Mouse (Mus musculus): ENCODE data around the gene Cars2. TPM values are rescaled to one million over a fixed set of nuclear protein-coding genes. Genes with fewer than 3 reads are reported as not detected.
A peak's percentile ranks its signal among the peaks of the same experiment; 100 is the strongest.

Gene Cars2
- polyA plus RNA-seq, 1 experiment from 2014 or later = 17.8 TPM

DNA sequence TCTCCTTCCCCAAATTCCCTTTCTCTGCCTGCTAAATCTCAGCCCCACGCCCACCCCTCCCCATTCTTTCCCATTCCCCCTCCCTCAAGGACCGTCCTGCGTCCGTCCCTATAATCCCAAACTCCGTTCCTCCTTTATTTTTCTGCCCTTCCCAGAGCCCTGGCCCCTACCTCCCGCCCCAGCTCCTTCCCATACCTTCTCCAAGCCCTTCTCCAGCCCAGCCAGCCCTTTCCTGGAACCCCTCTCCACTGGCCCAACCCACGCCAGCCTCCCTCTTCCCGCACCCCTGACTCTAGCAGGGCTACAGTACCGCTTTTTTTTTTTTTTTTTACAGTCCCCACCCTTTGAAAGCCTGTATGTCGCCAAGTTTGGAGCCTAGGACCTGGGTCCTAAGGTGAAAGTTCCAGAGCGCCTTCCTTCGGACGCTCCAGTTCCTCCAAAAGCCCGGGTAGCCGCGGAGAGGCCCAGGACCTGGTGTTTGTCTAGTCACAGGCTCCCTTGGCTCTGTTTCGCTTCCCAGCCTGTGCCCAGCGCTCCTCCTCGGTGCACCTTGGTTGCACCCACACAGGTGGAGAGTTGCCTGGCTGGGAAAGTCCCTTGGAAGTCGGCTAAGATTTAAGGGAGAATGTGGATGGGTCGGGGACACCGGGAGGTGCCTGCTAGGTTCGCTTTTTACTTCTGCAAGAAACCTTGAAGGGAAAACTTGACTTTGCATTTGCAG, 71.6 kb downstream of the Cars2 start:
- H3K27me3 ChIP-seq (ENCODE audit: control insufficient read depth, insufficient read depth, low read length) = peaks cover 55% of the 10 kb centered on the region
- H3K36me3 ChIP-seq (ENCODE audit: control insufficient read depth, insufficient read depth, low read length) = no peaks in the 10 kb centered on the region
- H3K27ac ChIP-seq (replicated peaks; ENCODE audit: low read depth, low read length) = no peak overlapping the region
- no peaks in the 10 kb centered on the region for H3K9me3 ChIP-seq (ENCODE audit: control insufficient read depth, low read length)
- H3K4me1 ChIP-seq (ENCODE audit: control insufficient read depth, insufficient read depth, low read length) = peaks cover 12% of the 10 kb centered on the region; the same call in 1 of the 2 replicates
- H3K9ac ChIP-seq (ENCODE audit: low read length) = no peak overlapping the region
- WGBS = under 1% methylated on average over 23 of the region's 23 CpGs
- ATAC-seq (ENCODE audit: insufficient number of reproducible peaks, low FRiP score, low TSS enrichment, low read depth) (peak; percentile 24; the same call in 1 of the 2 replicates), DNase-seq (ENCODE audit: low spot score) (peak; percentile 52)
- H3K4me3 ChIP-seq (ENCODE audit: low read depth, low read length) = peak overlapping the region; percentile 52
- H3K4me2 ChIP-seq (ENCODE audit: low read depth, severe bottlenecking) = peak overlapping the region; percentile 91

DNA sequence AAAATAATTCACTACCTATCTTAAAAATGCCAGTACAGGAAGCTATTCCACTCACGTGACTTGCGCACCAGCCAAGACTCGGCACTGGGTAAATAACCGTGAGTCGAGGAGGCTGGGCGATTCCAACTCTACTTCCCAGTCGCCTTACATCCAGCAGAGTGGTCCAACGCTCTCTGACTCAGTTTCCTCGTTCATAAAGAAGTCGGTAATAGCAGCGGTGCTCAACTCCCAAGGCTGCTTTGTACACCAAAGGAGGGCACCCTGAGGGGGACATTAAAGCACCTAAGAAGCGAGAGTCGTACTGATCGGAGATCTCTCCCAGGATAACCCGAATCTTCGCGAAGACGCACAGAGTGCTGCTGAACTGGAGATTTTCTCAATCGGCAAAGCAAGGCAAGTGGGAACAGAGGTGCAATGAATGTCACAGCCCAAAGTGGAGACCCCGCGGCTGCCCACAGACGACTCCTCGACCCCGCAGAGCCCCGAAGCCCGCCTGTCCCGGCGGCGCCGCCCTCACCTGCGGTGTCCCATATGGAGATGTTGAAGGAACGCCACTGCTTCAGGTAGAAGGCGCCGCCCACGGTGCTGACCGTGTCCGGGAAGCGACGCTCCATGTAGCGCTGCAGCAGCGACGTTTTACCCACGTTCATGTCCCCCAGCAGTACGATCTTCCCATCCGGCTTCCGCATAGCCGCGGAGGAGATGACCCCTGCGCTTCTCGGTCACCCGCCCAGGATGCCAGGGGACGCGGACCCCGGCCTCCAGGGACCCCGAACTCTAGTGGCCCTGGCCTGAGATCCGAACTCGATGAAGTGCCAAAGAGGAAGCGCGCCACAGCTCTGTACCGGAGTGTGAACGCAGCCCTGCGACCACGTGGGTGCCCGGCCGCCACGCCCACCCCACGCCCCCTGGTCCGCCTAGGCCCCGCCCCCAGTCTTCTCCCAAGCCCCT, 72.5 kb downstream of the Cars2 start, which contains the start of gene Rab20:
Gene Rab20 (minus strand): TSS at position 900 of the 951 bp plus-strand sequence.
- H3K27ac ChIP-seq (replicated peaks; ENCODE audit: low read depth, low read length) = no peak within 1 kb of the TSS
- H3K4me1 ChIP-seq (ENCODE audit: control insufficient read depth, insufficient read depth, low read length) = peaks cover 17% of the 10 kb centered on the region
- under 1% methylated on average over 66 of the region's 69 CpGs for WGBS
- peaks cover 55% of the 10 kb centered on the region for H3K27me3 ChIP-seq (ENCODE audit: control insufficient read depth, insufficient read depth, low read length)
- no peaks in the 10 kb centered on the region for H3K9me3 ChIP-seq (ENCODE audit: control insufficient read depth, low read length)
- H3K4me3 ChIP-seq (ENCODE audit: low read depth, low read length) = peak within 1 kb of the TSS; percentile 52
- peak; percentile 83 for DNase-seq (ENCODE audit: low spot score)
- peak; percentile 45; the same call in 1 of the 2 replicates for ATAC-seq (ENCODE audit: insufficient number of reproducible peaks, low FRiP score, low TSS enrichment, low read depth)
- H3K4me2 ChIP-seq (ENCODE audit: low read depth, severe bottlenecking) = peak within 1 kb of the TSS; percentile 91
- H3K9ac ChIP-seq (ENCODE audit: low read length) = no peak within 1 kb of the TSS
- H3K36me3 ChIP-seq (ENCODE audit: control insufficient read depth, insufficient read depth, low read length) = no peaks in the 10 kb centered on the region

DNA sequence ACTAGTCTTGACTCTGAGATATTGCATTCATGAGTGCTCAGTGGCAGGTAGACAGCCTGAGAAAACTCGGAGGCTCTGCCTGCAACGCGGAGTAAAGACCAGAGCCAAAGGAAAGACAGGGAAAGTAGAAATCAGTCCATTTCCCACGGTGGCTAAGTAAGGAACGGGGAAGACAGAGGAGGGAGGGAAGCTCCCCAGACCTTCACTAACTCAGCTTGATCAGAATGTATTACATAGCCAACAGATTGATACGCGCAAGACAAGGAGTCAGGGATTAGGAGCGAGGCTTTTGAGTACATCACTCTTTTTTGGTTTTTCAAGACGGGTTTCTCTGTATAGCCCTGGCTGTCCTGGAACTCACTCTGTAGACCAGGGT, 73.4 kb downstream of the Cars2 start:
- H3K9me3 ChIP-seq (ENCODE audit: control insufficient read depth, low read length) = no peaks in the 10 kb centered on the region
- peaks cover 18% of the 10 kb centered on the region for H3K4me1 ChIP-seq (ENCODE audit: control insufficient read depth, insufficient read depth, low read length)
- ATAC-seq (ENCODE audit: insufficient number of reproducible peaks, low FRiP score, low TSS enrichment, low read depth) = no peak
- peaks cover 55% of the 10 kb centered on the region for H3K27me3 ChIP-seq (ENCODE audit: control insufficient read depth, insufficient read depth, low read length)
- no peak overlapping the region for H3K4me3 ChIP-seq (ENCODE audit: low read depth, low read length)
- WGBS = 3% methylated on average over 9 of the region's 9 CpGs
- H3K36me3 ChIP-seq (ENCODE audit: control insufficient read depth, insufficient read depth, low read length) = no peaks in the 10 kb centered on the region
- H3K4me2 ChIP-seq (ENCODE audit: low read depth, severe bottlenecking) = peak overlapping the region; percentile 36; the same call in 1 of the 2 replicates
- H3K9ac ChIP-seq (ENCODE audit: low read length) = no peak overlapping the region
- DNase-seq (ENCODE audit: low spot score) = no peak
- no peak overlapping the region for H3K27ac ChIP-seq (replicated peaks; ENCODE audit: low read depth, low read length)

DNA sequence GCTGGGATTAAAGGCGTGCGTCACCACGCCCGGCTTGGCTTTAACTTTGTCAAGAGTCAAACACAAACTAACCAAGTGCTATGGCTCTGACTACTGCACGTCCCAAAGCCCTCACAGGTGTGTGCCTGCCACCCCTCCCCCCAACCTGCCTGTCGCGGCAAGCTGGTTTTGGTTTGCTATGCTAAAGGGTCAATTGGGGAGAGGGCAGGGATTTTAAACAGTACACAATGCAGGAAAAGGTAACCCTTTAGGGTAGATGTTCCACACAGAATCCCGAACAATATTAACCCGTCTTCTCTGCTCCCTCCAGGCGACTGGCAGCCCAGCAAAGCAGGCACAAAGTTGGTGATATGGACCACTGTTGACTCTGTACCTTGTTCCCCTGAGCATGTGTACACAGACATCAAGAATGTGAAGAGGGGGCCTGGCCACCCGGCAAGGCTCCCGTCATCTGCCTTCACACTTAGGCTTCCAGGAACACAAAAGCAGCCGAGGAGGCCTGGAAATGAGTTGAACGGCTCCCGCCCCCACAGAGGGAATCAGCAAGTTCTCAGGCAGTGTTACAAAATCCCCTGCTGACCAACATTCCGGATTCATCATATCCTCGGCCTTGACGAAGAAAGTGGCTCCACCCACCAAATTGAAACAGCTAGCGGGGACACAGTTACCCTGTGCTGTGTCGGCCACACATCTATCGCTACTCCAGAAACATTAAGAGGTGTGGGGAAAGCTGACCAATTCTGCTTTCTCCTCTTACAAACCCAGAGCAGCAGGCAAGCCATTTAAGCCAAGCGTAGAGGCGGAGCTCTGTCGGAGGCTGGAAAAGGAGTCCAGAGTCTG, 74.0 kb downstream of the Cars2 start:
- Histone ChIP-seq H3K9me3 (ENCODE audit: control insufficient read depth, low read length) (no peaks in the 10 kb centered on the region), H3K4me3 (ENCODE audit: low read depth, low read length) (no peak overlapping the region), H3K27me3 (ENCODE audit: control insufficient read depth, insufficient read depth, low read length) (peaks cover 52% of the 10 kb centered on the region), H3K9ac (ENCODE audit: low read length) (no peak overlapping the region), H3K4me2 (ENCODE audit: low read depth, severe bottlenecking) (peak overlapping the region; percentile 36), H3K4me1 (ENCODE audit: control insufficient read depth, insufficient read depth, low read length) (peaks cover 18% of the 10 kb centered on the region), H3K27ac (replicated peaks; ENCODE audit: low read depth, low read length) (no peak overlapping the region), H3K36me3 (ENCODE audit: control insufficient read depth, insufficient read depth, low read length) (no peaks in the 10 kb centered on the region)
- DNase-seq (ENCODE audit: low spot score) (peak; percentile 69), ATAC-seq (ENCODE audit: insufficient number of reproducible peaks, low FRiP score, low TSS enrichment, low read depth) (no peak)
- WGBS = 4% methylated on average over 24 of the region's 24 CpGs

DNA sequence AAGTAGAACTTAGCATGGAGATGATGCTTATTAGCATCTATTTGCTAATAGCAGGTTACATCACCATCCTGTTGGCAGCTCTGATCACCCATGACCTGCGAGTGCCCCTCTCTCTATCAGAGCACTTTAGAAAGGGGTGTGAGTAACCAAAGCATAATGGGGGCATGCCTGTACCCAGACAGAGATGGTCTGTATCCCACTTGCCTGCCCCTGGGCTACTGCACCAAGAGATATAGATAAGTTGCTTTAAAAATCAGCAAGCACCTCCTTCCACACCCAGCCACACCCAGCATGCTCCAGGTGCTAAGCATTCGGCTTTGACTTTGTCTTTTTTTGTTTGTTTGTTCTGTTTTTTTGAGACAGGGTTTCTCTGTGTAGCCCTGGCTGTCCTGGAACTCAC, 74.7 kb downstream of the Cars2 start:
- DNase-seq (ENCODE audit: low spot score) = no peak
- H3K4me2 ChIP-seq (ENCODE audit: low read depth, severe bottlenecking) = no peak overlapping the region
- H3K27me3 ChIP-seq (ENCODE audit: control insufficient read depth, insufficient read depth, low read length) = peaks cover 50% of the 10 kb centered on the region
- H3K9me3 ChIP-seq (ENCODE audit: control insufficient read depth, low read length) = no peaks in the 10 kb centered on the region
- ATAC-seq (ENCODE audit: insufficient number of reproducible peaks, low FRiP score, low TSS enrichment, low read depth) = no peak
- H3K36me3 ChIP-seq (ENCODE audit: control insufficient read depth, insufficient read depth, low read length) = no peaks in the 10 kb centered on the region
- no peak overlapping the region for H3K4me3 ChIP-seq (ENCODE audit: low read depth, low read length)
- H3K9ac ChIP-seq (ENCODE audit: low read length) = no peak overlapping the region
- H3K27ac ChIP-seq (replicated peaks; ENCODE audit: low read depth, low read length) = no peak overlapping the region
- peaks cover 18% of the 10 kb centered on the region for H3K4me1 ChIP-seq (ENCODE audit: control insufficient read depth, insufficient read depth, low read length)
- WGBS = 3% methylated on average over 2 of the region's 2 CpGs

DNA sequence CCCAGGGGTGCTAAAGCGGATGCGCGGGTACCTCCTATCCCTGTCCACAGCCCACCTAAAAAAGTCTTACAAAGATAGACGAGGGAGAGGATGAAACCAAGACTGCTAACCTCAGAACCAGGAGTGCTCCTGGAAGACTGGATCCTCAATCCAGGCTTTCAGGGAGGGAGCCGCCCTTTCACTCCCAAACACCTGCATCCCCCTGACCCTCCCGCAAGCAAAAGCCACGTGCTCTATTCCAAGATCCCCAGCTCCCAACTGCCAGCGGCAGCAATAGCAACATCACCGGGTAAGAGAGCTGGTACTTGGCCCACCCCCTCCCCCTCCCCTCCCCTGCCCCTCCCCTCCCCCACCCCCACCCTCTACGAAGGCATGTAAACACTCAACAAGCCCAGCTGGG, 75.2 kb downstream of the Cars2 start:
- ATAC-seq (ENCODE audit: insufficient number of reproducible peaks, low FRiP score, low TSS enrichment, low read depth) = no peak
- WGBS = 4% methylated on average over 9 of the region's 10 CpGs
- Histone ChIP-seq H3K9me3 (ENCODE audit: control insufficient read depth, low read length) (no peaks in the 10 kb centered on the region), H3K27ac (replicated peaks; ENCODE audit: low read depth, low read length) (no peak overlapping the region), H3K36me3 (ENCODE audit: control insufficient read depth, insufficient read depth, low read length) (no peaks in the 10 kb centered on the region), H3K4me3 (ENCODE audit: low read depth, low read length) (no peak overlapping the region), H3K4me1 (ENCODE audit: control insufficient read depth, insufficient read depth, low read length) (peaks cover 18% of the 10 kb centered on the region), H3K27me3 (ENCODE audit: control insufficient read depth, insufficient read depth, low read length) (peaks cover 50% of the 10 kb centered on the region), H3K9ac (ENCODE audit: low read length) (no peak overlapping the region), H3K4me2 (ENCODE audit: low read depth, severe bottlenecking) (no peak overlapping the region)
- DNase-seq (ENCODE audit: low spot score) = no peak

- no peaks in the 10 kb centered on the region for H3K9me3 ChIP-seq (ENCODE audit: control insufficient read depth, low read length)
- DNase-seq (ENCODE audit: low spot score) = peak; percentile 48
- H3K27me3 ChIP-seq (ENCODE audit: control insufficient read depth, insufficient read depth, low read length) = peaks cover 32% of the 10 kb centered on the region
- H3K4me1 ChIP-seq (ENCODE audit: control insufficient read depth, insufficient read depth, low read length) = peaks cover 12% of the 10 kb centered on the region
- H3K36me3 ChIP-seq (ENCODE audit: control insufficient read depth, insufficient read depth, low read length) = no peaks in the 10 kb centered on the region
- ATAC-seq (ENCODE audit: insufficient number of reproducible peaks, low FRiP score, low TSS enrichment, low read depth) = no peak
- peak overlapping the region; percentile 9; the same call in 1 of the 2 replicates for H3K9ac ChIP-seq (ENCODE audit: low read length)
- WGBS = 21% methylated on average over 4 of the region's 4 CpGs
- H3K4me3 ChIP-seq (ENCODE audit: low read depth, low read length) = no peak overlapping the region
- H3K4me2 ChIP-seq (ENCODE audit: low read depth, severe bottlenecking) = no peak overlapping the region
- H3K27ac ChIP-seq (replicated peaks; ENCODE audit: low read depth, low read length) = no peak overlapping the region
These were observed 77.5 kb downstream of the Cars2 start for GRCm38 (mm10) chr8:11473072-11473471.

- Histone ChIP-seq H3K27me3 (ENCODE audit: control insufficient read depth, insufficient read depth, low read length) (peaks cover 17% of the 10 kb centered on the region), H3K4me1 (ENCODE audit: control insufficient read depth, insufficient read depth, low read length) (peaks cover 10% of the 10 kb centered on the region), H3K4me2 (ENCODE audit: low read depth, severe bottlenecking) (no peak overlapping the region), H3K9ac (ENCODE audit: low read length) (no peak overlapping the region), H3K4me3 (ENCODE audit: low read depth, low read length) (no peak overlapping the region), H3K36me3 (ENCODE audit: control insufficient read depth, insufficient read depth, low read length) (no peaks in the 10 kb centered on the region), H3K9me3 (ENCODE audit: control insufficient read depth, low read length) (no peaks in the 10 kb centered on the region), H3K27ac (replicated peaks; ENCODE audit: low read depth, low read length) (no peak overlapping the region)
- DNase-seq (ENCODE audit: low spot score) = no peak
- ATAC-seq (ENCODE audit: insufficient number of reproducible peaks, low FRiP score, low TSS enrichment, low read depth) = no peak
- 56% methylated on average over 8 of the region's 8 CpGs for WGBS
These were observed 79.3 kb downstream of the Cars2 start for GRCm38 (mm10) chr8:11471309-11471708.

All from limb, embryonic 11.5 days (tissue).